Mouse (Mus musculus) heart, embryonic 15.5 days (tissue): ENCODE measurements at regions not wholly inside any gene's neighbourhood (a gene's known extent, or its start where the extent isn't known, plus 50 kb on each side); places are given as distances from the start of the nearest gene placed in this dataset.

ENCODE experiments used
- ATAC-seq: fragments of 200-750 bp; cut with Nextera tagmentation; replicated peaks from 2 replicates; pipeline ENCODE4 v1.8.0; 2017; ENCODE audit warnings: low read depth, moderate TSS enrichment; ENCODE audit not compliant: insufficient number of reproducible peaks, insufficient read depth, low FRiP score
- H3K27ac ChIP-seq: fragments of 300-500 bp; sonication (generic); 2 replicates; pipeline ENCODE4 v1.5.1; 2015; ENCODE audit warnings: mild to moderate bottlenecking, inconsistent platforms
- H3K27me3 ChIP-seq: fragments of 300-500 bp; sonication (generic); 2 replicates; pipeline ENCODE4 v1.6.1; 2015; ENCODE audit warnings: inconsistent platforms
- H3K36me3 ChIP-seq: fragments of 300-500 bp; sonication (generic); 2 replicates; pipeline ENCODE4 v1.6.1; 2015; ENCODE audit warnings: mild to moderate bottlenecking, inconsistent platforms
- H3K4me1 ChIP-seq: fragments of 300-500 bp; sonication (generic); replicated peaks from 2 replicates; pipeline ENCODE4 v1.6.1; 2015; ENCODE audit warnings: inconsistent platforms
- H3K4me2 ChIP-seq: fragments of 300-500 bp; sonication (generic); 2 replicates; pipeline ENCODE4 v1.6.1; 2015; ENCODE audit warnings: inconsistent platforms, mild to moderate bottlenecking, moderate library complexity
- H3K4me3 ChIP-seq: fragments of 300-500 bp; sonication (generic); 2 replicates; pipeline ENCODE4 v1.5.1; 2015; ENCODE audit warnings: mild to moderate bottlenecking, inconsistent platforms
- H3K9ac ChIP-seq: fragments of 300-500 bp; sonication (generic); 2 replicates; pipeline ENCODE4 v1.6.1; 2015; ENCODE audit warnings: mild to moderate bottlenecking, inconsistent platforms
- H3K9me3 ChIP-seq: fragments of 300-500 bp; sonication (generic); replicated peaks from 2 replicates; pipeline ENCODE4 v1.6.1; 2016; ENCODE audit warnings: inconsistent platforms
- WGBS: fragments of 180-500 bp; shearing (Covaris S2); methylation state at CpG from one replicate; pipeline ENCODE4 v1.1.7; 2015; ENCODE audit warnings: mixed read lengths; 5-methylcytosine and 5-hydroxymethylcytosine counted together

- no peaks in the 10 kb centered on the region for H3K9me3 ChIP-seq
- no peaks in the 10 kb centered on the region for H3K36me3 ChIP-seq
- H3K27ac ChIP-seq = no peak overlapping the region
- H3K9ac ChIP-seq = no peak overlapping the region
- no peak overlapping the region for H3K4me3 ChIP-seq
- no peak overlapping the region for H3K4me2 ChIP-seq
- no peaks in the 10 kb centered on the region for H3K27me3 ChIP-seq
- whole genome bisulfite sequencing = 37% methylated on average over 8 of the region's 8 CpGs
- no peak for ATAC-seq
- no peaks in the 10 kb centered on the region for H3K4me1 ChIP-seq
Measured at GRCm38 (mm10) chr16:52858441-52859209, 404.8 kb upstream of the Alcam start.

GRCm38 (mm10) chr16:52851129-52851528, 397.3 kb upstream of the Alcam start:
- Histone ChIP-seq H3K27me3 (no peaks in the 10 kb centered on the region), H3K4me1 (no peaks in the 10 kb centered on the region), H3K4me2 (no peak overlapping the region), H3K4me3 (no peak overlapping the region), H3K9ac (no peak overlapping the region), H3K36me3 (no peaks in the 10 kb centered on the region), H3K9me3 (no peaks in the 10 kb centered on the region), H3K27ac (no peak overlapping the region)
- 91% methylated on average over 2 of the region's 2 CpGs for WGBS
- no peak for ATAC-seq

- Histone ChIP-seq H3K4me3 (no peak overlapping the region), H3K27ac (no peak overlapping the region), H3K27me3 (no peaks in the 10 kb centered on the region), H3K36me3 (no peaks in the 10 kb centered on the region), H3K9ac (no peak overlapping the region), H3K9me3 (no peaks in the 10 kb centered on the region), H3K4me2 (no peak overlapping the region), H3K4me1 (no peaks in the 10 kb centered on the region)
- WGBS = 68% methylated on average over 1 of the region's 1 CpGs
- no peak for ATAC-seq
Measured at GRCm38 (mm10) chr16:52818976-52819375, 365.1 kb upstream of the Alcam start.

GRCm38 (mm10) chr16:52811219-52811618, 357.3 kb upstream of the Alcam start:
- H3K27ac ChIP-seq = no peak overlapping the region
- H3K36me3 ChIP-seq = no peaks in the 10 kb centered on the region
- WGBS = 65% methylated on average over 3 of the region's 3 CpGs
- H3K4me1 ChIP-seq = no peaks in the 10 kb centered on the region
- no peak overlapping the region for H3K4me3 ChIP-seq
- no peak overlapping the region for H3K9ac ChIP-seq
- ATAC-seq = no peak
- H3K4me2 ChIP-seq = no peak overlapping the region
- no peaks in the 10 kb centered on the region for H3K9me3 ChIP-seq
- no peaks in the 10 kb centered on the region for H3K27me3 ChIP-seq

- Histone ChIP-seq H3K4me3 (no peak overlapping the region), H3K27ac (no peak overlapping the region), H3K4me1 (no peaks in the 10 kb centered on the region), H3K27me3 (no peaks in the 10 kb centered on the region), H3K4me2 (no peak overlapping the region), H3K36me3 (no peaks in the 10 kb centered on the region), H3K9me3 (no peaks in the 10 kb centered on the region), H3K9ac (no peak overlapping the region)
- ATAC-seq = no peak
Measured at GRCm38 (mm10) chr16:52804365-52804764, 350.5 kb upstream of the Alcam start.

GRCm38 (mm10) chr16:52799715-52800392, 346.0 kb upstream of the Alcam start:
- WGBS = 62% methylated on average over 4 of the region's 4 CpGs
- ATAC-seq = no peak
- no peak overlapping the region for H3K9ac ChIP-seq
- no peaks in the 10 kb centered on the region for H3K36me3 ChIP-seq
- no peaks in the 10 kb centered on the region for H3K9me3 ChIP-seq
- H3K4me3 ChIP-seq = no peak overlapping the region
- H3K4me1 ChIP-seq = no peaks in the 10 kb centered on the region
- no peak overlapping the region for H3K4me2 ChIP-seq
- no peaks in the 10 kb centered on the region for H3K27me3 ChIP-seq
- H3K27ac ChIP-seq = no peak overlapping the region

- H3K4me3 ChIP-seq = no peak overlapping the region
- H3K36me3 ChIP-seq = no peaks in the 10 kb centered on the region
- H3K27ac ChIP-seq = no peak overlapping the region
- 80% methylated on average over 1 of the region's 1 CpGs for WGBS
- H3K4me2 ChIP-seq = no peak overlapping the region
- no peak for ATAC-seq
- H3K27me3 ChIP-seq = no peaks in the 10 kb centered on the region
- no peaks in the 10 kb centered on the region for H3K9me3 ChIP-seq
- H3K4me1 ChIP-seq = no peaks in the 10 kb centered on the region
- no peak overlapping the region for H3K9ac ChIP-seq
Measured at GRCm38 (mm10) chr16:52795184-52795583, 341.3 kb upstream of the Alcam start.

- Histone ChIP-seq H3K9me3 (no peaks in the 10 kb centered on the region), H3K27ac (no peak overlapping the region), H3K27me3 (no peaks in the 10 kb centered on the region), H3K9ac (no peak overlapping the region), H3K4me1 (no peaks in the 10 kb centered on the region), H3K4me3 (no peak overlapping the region), H3K4me2 (no peak overlapping the region), H3K36me3 (no peaks in the 10 kb centered on the region)
- no peak for ATAC-seq
- 55% methylated on average over 1 of the region's 1 CpGs for WGBS
Measured at GRCm38 (mm10) chr16:52789946-52790345, 336.1 kb upstream of the Alcam start.

GRCm38 (mm10) chr16:52747744-52748143, 293.9 kb upstream of the Alcam start:
- no peak overlapping the region for H3K4me3 ChIP-seq
- H3K9me3 ChIP-seq = no peaks in the 10 kb centered on the region
- no peak overlapping the region for H3K9ac ChIP-seq
- WGBS = 80% methylated on average over 3 of the region's 3 CpGs
- H3K27ac ChIP-seq = no peak overlapping the region
- no peaks in the 10 kb centered on the region for H3K4me1 ChIP-seq
- no peaks in the 10 kb centered on the region for H3K36me3 ChIP-seq
- ATAC-seq = no peak
- no peaks in the 10 kb centered on the region for H3K27me3 ChIP-seq
- H3K4me2 ChIP-seq = no peak overlapping the region

- Histone ChIP-seq H3K27ac (no peak overlapping the region), H3K36me3 (no peaks in the 10 kb centered on the region), H3K4me1 (no peaks in the 10 kb centered on the region), H3K27me3 (no peaks in the 10 kb centered on the region), H3K9ac (no peak overlapping the region), H3K4me3 (no peak overlapping the region), H3K4me2 (no peak overlapping the region), H3K9me3 (no peaks in the 10 kb centered on the region)
- 32% methylated on average over 3 of the region's 3 CpGs for WGBS
- ATAC-seq = no peak
Measured at GRCm38 (mm10) chr16:52746186-52746585, 292.3 kb upstream of the Alcam start.

- Histone ChIP-seq H3K27ac (no peak overlapping the region), H3K27me3 (no peaks in the 10 kb centered on the region), H3K4me2 (no peak overlapping the region), H3K36me3 (no peaks in the 10 kb centered on the region), H3K4me1 (no peaks in the 10 kb centered on the region), H3K9me3 (no peaks in the 10 kb centered on the region), H3K4me3 (no peak overlapping the region), H3K9ac (no peak overlapping the region)
- 53% methylated on average over 5 of the region's 5 CpGs for WGBS
- no peak for ATAC-seq
Measured at GRCm38 (mm10) chr16:52744720-52745119, 290.8 kb upstream of the Alcam start.

GRCm38 (mm10) chr16:52742166-52742565, 288.3 kb upstream of the Alcam start:
- Histone ChIP-seq H3K36me3 (no peaks in the 10 kb centered on the region), H3K9ac (no peak overlapping the region), H3K9me3 (no peaks in the 10 kb centered on the region), H3K4me1 (no peaks in the 10 kb centered on the region), H3K27me3 (no peaks in the 10 kb centered on the region), H3K4me3 (no peak overlapping the region), H3K27ac (no peak overlapping the region), H3K4me2 (no peak overlapping the region)
- no peak for ATAC-seq
- 64% methylated on average over 3 of the region's 3 CpGs for WGBS
